Mouse (Mus musculus): ENCODE measurements around the gene Unc13a.

GRCm38 (mm10) chr8:71668220-71668975 is 3.2 kb downstream of the Unc13a start:
- TF ChIP-seq CTCF (IDR thresholded peaks at IDR 0.05; ENCODE audit: control insufficient read depth, insufficient read depth, insufficient read length) (no peak), MYOG (IDR thresholded peaks at IDR 0.05; ENCODE audit: control insufficient read depth, extremely low read depth, insufficient read length) (no peak), USF1 (IDR thresholded peaks at IDR 0.05; ENCODE audit: low read depth) (no peak), FOSL1 (IDR thresholded peaks at IDR 0.05; ENCODE audit: insufficient read depth, low read length, poor library complexity, severe bottlenecking) (no peak)
